Mouse (Mus musculus): Measurements from ENCODE around the gene Arf5. TPM values are rescaled to one million over a fixed set of nuclear protein-coding genes. Genes with fewer than 3 reads are reported as not detected.

Arf5 gene
- 231 and 273 TPM in 2 replicates for polyA plus RNA-seq (2015; fragmentation: Nextera tagmentation; extraction: Ambion mirVana)

DNA sequence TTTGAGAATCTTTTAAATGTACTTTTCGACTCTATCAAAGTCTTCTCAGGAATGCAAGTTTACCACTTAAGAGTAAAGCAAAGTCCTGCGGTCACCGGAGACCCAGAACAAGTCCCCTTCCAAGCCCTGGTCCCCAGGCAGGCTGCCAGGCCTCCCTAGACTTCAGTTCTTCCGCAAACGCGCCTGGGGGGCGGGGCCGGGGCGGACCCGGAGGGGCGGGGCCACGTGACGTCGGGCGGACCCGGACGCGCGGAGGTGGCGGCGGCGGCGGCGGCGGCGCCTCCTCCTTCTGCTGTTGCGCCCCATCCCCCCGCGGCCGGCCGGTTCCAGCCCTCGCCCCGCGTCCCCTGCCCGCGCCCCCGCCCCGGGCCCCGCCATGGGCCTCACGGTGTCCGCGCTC lies at the start of gene Arf5:
TSS of gene Arf5 (plus strand) at position 248 of the 400 bp plus-strand sequence.
- Histone ChIP-seq H3K4me1 (replicated peaks) (peaks cover 53% of the 10 kb centered on the region), H3K9ac (peak within 1 kb of the TSS; percentile 98), H3K4me2 (peak within 1 kb of the TSS; percentile 75), H3K36me3 (peaks cover 25% of the 10 kb centered on the region), H3K9me3 (replicated peaks) (no peaks in the 10 kb centered on the region), H3K27ac (peak within 1 kb of the TSS; percentile 87), H3K4me3 (peak within 1 kb of the TSS; percentile 96), H3K27me3 (no peaks in the 10 kb centered on the region)
- 1% methylated on average over 41 of the region's 42 CpGs for WGBS
- peak; percentile 82 for ATAC-seq (replicated peaks; ENCODE audit: insufficient number of reproducible peaks, insufficient read depth, low FRiP score, low read depth)

DNA sequence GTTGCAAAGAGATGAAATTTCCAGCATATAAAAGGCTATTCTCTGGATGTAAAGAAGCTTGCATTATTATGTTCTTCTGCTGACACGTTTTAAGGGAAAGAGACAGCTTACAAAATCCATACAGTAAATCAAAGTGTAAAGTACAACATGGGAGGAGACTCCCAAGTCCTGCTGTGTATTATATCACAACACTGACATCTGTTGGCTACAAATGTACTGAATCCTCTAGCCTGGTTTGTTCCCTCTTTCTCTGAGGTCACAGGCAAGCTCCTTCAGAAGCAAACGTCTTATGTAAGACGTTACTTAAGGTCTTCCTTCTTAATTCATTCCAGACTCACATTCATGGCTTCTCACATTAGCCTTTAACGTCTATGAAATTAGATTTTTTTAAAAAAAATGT lies 41.4 kb upstream of the Arf5 start:
- Histone ChIP-seq H3K4me3 (no peak overlapping the region), H3K9me3 (replicated peaks) (no peaks in the 10 kb centered on the region), H3K27ac (no peak overlapping the region), H3K9ac (no peak overlapping the region), H3K36me3 (no peaks in the 10 kb centered on the region), H3K4me1 (replicated peaks) (no peaks in the 10 kb centered on the region), H3K4me2 (no peak overlapping the region), H3K27me3 (no peaks in the 10 kb centered on the region)
- 52% methylated on average over 4 of the region's 4 CpGs for WGBS
- no peak for ATAC-seq (replicated peaks; ENCODE audit: insufficient number of reproducible peaks, insufficient read depth, low FRiP score, low read depth)

DNA sequence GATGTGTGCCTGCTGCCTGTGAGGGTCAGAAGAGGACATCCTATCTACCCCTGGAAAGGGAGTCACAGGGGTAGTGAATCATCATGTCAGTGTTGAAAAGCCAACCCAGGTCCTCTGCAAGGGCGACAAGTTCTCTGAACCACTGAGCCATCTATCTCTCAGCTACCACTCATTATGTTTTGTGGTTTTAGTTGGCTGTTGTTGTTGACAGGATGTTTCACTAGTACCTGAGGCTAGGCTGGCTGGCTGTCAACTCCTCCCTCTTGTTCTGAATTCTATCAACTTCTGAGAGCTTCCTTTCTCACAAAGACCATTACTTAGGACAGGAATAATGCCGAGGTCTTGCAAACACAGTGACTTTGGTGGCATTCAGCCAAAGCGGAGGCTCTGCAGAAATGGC lies 38.2 kb upstream of the Arf5 start:
- Histone ChIP-seq H3K27ac (no peak overlapping the region), H3K27me3 (no peaks in the 10 kb centered on the region), H3K9ac (no peak overlapping the region), H3K4me1 (replicated peaks) (no peaks in the 10 kb centered on the region), H3K4me3 (no peak overlapping the region), H3K36me3 (no peaks in the 10 kb centered on the region), H3K4me2 (no peak overlapping the region), H3K9me3 (replicated peaks) (no peaks in the 10 kb centered on the region)
- WGBS: 70% methylated on average over 3 of the region's 3 CpGs
- no peak for ATAC-seq (replicated peaks; ENCODE audit: insufficient number of reproducible peaks, insufficient read depth, low FRiP score, low read depth)

DNA sequence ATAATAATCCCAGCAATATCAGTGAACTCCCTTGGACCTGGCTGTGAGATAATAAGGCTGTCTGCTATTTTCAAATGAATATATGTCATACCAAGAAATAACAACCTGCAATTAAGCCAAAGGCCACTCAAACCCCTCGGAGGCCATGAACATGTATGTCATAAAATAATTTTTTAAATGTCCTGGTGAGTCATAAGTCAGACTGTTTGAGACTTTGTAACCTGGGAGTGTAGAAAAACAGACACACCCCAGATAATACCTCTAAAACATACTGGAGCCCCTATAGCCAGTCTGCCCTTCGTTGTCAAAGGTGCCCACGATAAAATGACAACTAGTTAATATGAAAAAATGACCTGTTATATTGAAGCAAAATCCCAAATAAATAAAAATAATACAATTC lies 34.3 kb upstream of the Arf5 start:
- Histone ChIP-seq H3K27ac (no peak overlapping the region), H3K36me3 (no peaks in the 10 kb centered on the region), H3K4me1 (replicated peaks) (no peaks in the 10 kb centered on the region), H3K9ac (no peak overlapping the region), H3K27me3 (no peaks in the 10 kb centered on the region), H3K4me2 (no peak overlapping the region), H3K9me3 (replicated peaks) (no peaks in the 10 kb centered on the region), H3K4me3 (no peak overlapping the region)
- 81% methylated on average over 3 of the region's 3 CpGs for WGBS
- no peak for ATAC-seq (replicated peaks; ENCODE audit: insufficient number of reproducible peaks, insufficient read depth, low FRiP score, low read depth)

DNA sequence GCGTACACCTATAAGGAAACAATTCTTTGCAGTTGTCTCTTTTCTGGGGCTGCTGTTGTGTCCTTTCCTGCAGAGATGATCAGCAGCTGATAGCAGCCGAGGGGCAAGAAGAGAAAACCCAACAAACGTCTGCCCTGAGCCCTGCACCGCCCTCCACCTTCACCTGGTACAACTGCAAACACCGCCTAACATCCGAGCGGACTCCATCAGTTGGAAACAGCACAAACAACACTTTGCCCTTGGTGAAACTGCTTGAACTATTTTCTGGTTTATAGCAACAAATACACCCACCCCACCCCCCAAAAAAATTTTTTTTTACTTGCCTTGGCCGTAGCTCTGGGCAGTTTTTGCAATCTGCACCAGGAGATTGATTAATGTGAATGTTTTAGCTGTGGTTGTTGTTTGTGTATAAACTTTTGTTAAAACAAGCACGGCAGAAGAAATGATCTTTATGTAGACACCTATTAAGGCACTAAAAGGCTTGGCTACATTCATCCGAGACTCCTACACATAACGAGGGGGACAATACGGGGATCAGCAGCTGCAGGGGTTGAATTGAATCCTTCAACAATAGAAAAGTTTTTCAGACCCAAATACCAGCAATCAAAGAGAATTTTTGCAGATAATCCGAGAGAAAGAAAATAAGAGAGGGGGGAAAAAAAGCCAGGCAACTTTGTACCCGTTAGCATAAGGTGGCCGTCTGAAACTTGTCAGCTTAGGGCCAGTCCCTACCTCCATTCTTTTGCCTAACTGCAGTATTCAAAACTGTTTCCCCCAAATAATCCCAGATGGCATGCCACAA lies 27.1 kb upstream of the Arf5 start:
- Histone ChIP-seq H3K27me3 (peaks cover 39% of the 10 kb centered on the region), H3K4me3 (peak overlapping the region; percentile 50), H3K9ac (no peak overlapping the region), H3K4me2 (peak overlapping the region; percentile 92; the same call in 1 of the 2 replicates), H3K4me1 (replicated peaks) (peaks cover 12% of the 10 kb centered on the region), H3K36me3 (no peaks in the 10 kb centered on the region), H3K9me3 (replicated peaks) (no peaks in the 10 kb centered on the region), H3K27ac (no peak overlapping the region)
- 38% methylated on average over 15 of the region's 15 CpGs for WGBS
- no peak for ATAC-seq (replicated peaks; ENCODE audit: insufficient number of reproducible peaks, insufficient read depth, low FRiP score, low read depth)

DNA sequence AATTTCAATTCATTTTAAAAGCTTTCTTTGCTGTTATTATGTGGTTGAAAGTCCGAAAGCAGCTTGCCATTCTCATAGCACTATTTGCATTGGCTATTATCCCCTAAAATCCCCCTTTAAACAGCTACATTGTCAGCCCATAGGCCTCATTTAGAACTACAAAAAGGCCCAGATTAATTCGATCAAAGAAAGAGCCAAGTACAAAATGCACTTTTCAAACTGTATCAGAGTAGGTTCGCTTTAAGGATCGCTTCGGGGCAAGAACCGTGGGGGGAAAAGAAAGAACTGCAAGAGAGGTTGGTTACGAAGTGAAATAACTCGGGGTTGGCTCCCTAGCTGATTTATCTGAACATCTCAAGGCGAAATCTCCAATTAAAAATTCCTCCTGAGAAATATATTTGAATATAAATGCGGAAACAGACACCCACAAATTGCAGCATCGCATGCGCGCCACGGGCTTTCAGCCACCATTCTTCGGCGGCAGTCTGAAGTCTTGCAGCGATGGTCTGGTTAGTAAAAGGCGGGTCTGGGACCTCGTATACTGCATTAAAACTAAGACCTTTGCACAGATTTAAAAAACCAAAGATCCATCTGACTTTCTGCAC lies 26.4 kb upstream of the Arf5 start:
- H3K36me3 ChIP-seq: no peaks in the 10 kb centered on the region
- ATAC-seq (replicated peaks; ENCODE audit: insufficient number of reproducible peaks, insufficient read depth, low FRiP score, low read depth): no peak
- 4% methylated on average over 19 of the region's 19 CpGs for WGBS
- H3K27me3 ChIP-seq: peaks cover 39% of the 10 kb centered on the region
- peak overlapping the region; percentile 50 for H3K4me3 ChIP-seq
- H3K9me3 ChIP-seq (replicated peaks): no peaks in the 10 kb centered on the region
- H3K4me1 ChIP-seq (replicated peaks): peaks cover 12% of the 10 kb centered on the region
- H3K4me2 ChIP-seq: peak overlapping the region; percentile 92
- no peak overlapping the region for H3K9ac ChIP-seq
- H3K27ac ChIP-seq: no peak overlapping the region

DNA sequence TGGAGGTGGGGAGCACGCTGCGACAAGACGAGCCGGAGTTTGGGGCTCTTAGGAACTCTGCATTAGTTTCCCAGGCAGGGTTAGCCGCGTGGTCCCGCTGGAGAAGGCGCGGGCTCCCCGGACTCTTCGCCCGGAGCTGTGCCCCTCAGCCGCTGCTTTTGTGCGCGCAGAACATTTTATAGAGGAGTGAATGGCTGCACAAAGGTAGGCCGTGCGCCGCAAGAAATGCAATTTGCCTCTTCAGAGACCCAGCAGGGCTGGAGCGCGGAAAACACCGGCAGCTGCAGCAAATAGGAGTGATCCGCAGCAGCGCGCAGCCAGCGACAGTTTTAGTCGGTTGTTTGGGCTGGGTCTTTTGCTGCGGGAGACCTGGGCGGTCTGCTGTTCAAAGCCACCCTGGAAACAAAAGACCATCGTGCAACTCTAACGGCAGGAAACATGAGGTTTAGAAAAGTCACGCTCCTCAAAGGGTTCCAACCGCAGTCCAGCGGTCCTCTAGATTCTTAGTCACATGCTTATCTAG lies 25.6 kb upstream of the Arf5 start, which contains the start of gene Zfp800:
TSS of gene Zfp800 (minus strand) at position 325 of the 523 bp plus-strand sequence.
- WGBS: 2% methylated on average over 33 of the region's 33 CpGs
- peaks cover 12% of the 10 kb centered on the region for H3K4me1 ChIP-seq (replicated peaks)
- no peak within 1 kb of the TSS for H3K27ac ChIP-seq
- H3K4me2 ChIP-seq: peak within 1 kb of the TSS; percentile 92
- ATAC-seq (replicated peaks; ENCODE audit: insufficient number of reproducible peaks, insufficient read depth, low FRiP score, low read depth): no peak
- H3K4me3 ChIP-seq: peak within 1 kb of the TSS; percentile 50
- no peaks in the 10 kb centered on the region for H3K36me3 ChIP-seq
- peak within 1 kb of the TSS; percentile 41 for H3K9ac ChIP-seq
- no peaks in the 10 kb centered on the region for H3K9me3 ChIP-seq (replicated peaks)
- H3K27me3 ChIP-seq: peaks cover 39% of the 10 kb centered on the region

DNA sequence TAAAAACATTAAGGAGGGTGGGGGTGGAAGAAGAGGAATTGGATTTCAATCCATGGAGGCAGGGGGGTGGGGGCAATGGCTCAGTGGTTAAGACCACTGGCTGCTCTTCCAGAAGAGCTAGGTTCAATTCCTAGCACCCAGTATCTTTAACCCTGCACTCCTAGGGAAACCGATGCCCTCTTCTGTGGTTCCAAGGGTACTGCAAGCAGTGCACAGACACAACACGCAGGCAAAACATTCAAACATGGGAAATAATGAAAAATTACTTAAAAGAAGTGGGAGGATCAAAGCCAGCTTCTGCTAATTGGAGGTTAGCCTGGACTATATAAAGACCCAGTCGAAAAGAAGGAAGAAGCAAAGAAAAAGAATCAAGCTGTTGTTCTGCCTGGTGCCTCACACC lies 24.6 kb upstream of the Arf5 start:
- Histone ChIP-seq H3K27ac (no peak overlapping the region), H3K27me3 (peaks cover 39% of the 10 kb centered on the region), H3K9ac (no peak overlapping the region), H3K9me3 (replicated peaks) (no peaks in the 10 kb centered on the region), H3K4me2 (peak overlapping the region; percentile 2), H3K4me1 (replicated peaks) (peaks cover 12% of the 10 kb centered on the region), H3K4me3 (no peak overlapping the region), H3K36me3 (no peaks in the 10 kb centered on the region)
- 80% methylated on average over 3 of the region's 3 CpGs for WGBS
- no peak for ATAC-seq (replicated peaks; ENCODE audit: insufficient number of reproducible peaks, insufficient read depth, low FRiP score, low read depth)

DNA sequence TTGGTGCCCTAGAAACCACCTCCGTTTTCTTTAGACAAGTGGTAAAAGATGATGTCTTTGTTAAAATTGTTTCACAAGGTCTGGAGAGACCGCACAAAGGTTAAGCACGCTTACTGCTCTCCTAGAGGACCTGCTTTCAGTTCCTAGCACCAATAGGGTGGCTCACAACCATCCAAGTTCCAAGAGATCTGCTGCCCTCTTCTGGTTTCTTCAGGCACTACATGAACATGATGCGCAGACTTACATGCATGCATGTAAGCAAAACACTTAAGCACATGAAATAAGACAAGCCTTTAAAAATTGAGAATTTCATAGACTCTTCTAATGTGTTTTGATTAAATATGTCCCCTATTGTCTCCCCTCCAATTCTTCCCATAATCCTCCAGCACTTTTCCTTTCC lies 23.6 kb upstream of the Arf5 start:
- no peaks in the 10 kb centered on the region for H3K9me3 ChIP-seq (replicated peaks)
- peaks cover 39% of the 10 kb centered on the region for H3K27me3 ChIP-seq
- H3K4me2 ChIP-seq: no peak overlapping the region
- WGBS: 83% methylated on average over 4 of the region's 4 CpGs
- peaks cover 12% of the 10 kb centered on the region for H3K4me1 ChIP-seq (replicated peaks)
- no peaks in the 10 kb centered on the region for H3K36me3 ChIP-seq
- no peak overlapping the region for H3K4me3 ChIP-seq
- H3K9ac ChIP-seq: no peak overlapping the region
- H3K27ac ChIP-seq: no peak overlapping the region
- no peak for ATAC-seq (replicated peaks; ENCODE audit: insufficient number of reproducible peaks, insufficient read depth, low FRiP score, low read depth)

DNA sequence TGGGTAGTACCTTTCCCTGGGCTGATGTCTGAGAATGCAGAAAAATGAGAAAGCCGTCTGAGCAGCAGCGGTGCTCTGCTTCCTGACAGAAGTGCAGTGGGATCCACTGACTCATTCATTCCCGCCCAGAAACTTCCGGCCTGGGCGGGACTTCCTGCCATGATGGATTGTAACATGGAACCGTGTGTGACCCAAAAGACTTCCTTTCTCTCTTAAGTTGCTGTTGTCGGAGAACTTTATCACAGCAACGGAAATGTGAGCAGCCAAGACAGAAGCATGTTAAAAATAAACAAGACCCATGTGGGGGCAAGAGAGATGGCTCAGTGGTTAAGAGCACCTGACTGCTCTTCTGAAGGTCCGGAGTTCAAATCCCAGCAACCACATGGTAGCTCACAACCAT lies 13.3 kb upstream of the Arf5 start:
- WGBS: 64% methylated on average over 9 of the region's 9 CpGs
- Histone ChIP-seq H3K27ac (no peak overlapping the region), H3K36me3 (peaks cover 6% of the 10 kb centered on the region), H3K4me2 (no peak overlapping the region), H3K4me3 (no peak overlapping the region), H3K9ac (no peak overlapping the region), H3K4me1 (replicated peaks) (no peaks in the 10 kb centered on the region), H3K9me3 (replicated peaks) (no peaks in the 10 kb centered on the region), H3K27me3 (no peaks in the 10 kb centered on the region)
- no peak for ATAC-seq (replicated peaks; ENCODE audit: insufficient number of reproducible peaks, insufficient read depth, low FRiP score, low read depth)

DNA sequence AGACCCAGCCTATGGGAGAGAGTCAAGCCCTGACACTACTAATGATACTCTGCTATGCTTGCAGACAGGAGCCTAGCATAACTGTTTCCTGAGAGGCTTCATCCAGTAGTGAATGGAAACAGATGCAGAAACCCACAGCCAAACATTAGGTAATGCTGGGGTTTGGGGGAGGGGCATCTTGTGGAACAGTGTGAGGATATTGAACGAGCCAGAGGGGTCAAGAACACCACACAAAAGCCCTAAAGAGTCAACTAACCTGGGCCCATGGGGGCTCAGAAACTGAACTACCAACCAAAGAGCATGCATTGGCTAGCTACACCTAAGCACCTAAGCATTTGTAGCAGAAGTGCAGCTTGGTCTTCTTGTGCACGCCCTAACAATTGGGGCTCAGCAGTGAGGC lies 12.1 kb upstream of the Arf5 start:
- H3K27ac ChIP-seq: no peak overlapping the region
- no peak overlapping the region for H3K4me2 ChIP-seq
- H3K4me1 ChIP-seq (replicated peaks): no peaks in the 10 kb centered on the region
- no peaks in the 10 kb centered on the region for H3K9me3 ChIP-seq (replicated peaks)
- H3K27me3 ChIP-seq: no peaks in the 10 kb centered on the region
- 60% methylated on average over 2 of the region's 2 CpGs for WGBS
- H3K4me3 ChIP-seq: no peak overlapping the region
- no peak overlapping the region for H3K9ac ChIP-seq
- peaks cover 17% of the 10 kb centered on the region for H3K36me3 ChIP-seq
- no peak for ATAC-seq (replicated peaks; ENCODE audit: insufficient number of reproducible peaks, insufficient read depth, low FRiP score, low read depth)

Measured in heart, embryonic 15.5 days (tissue).